8 mouse cellular contexts compared by ENCODE assay signal in genomic region chr5:134583006-134583883, GRCm38 (mm10). TPM values are rescaled to one million over a fixed set of nuclear protein-coding genes. Genes with fewer than 3 reads are reported as not detected.
DNase-seq lines count a peak whose midpoint lies in the region; ATAC-seq lines count a peak whose summit lies in the region.

No protein-coding gene starts in this region.

- peak overlapping the region; percentile 97 for H3K4me3 ChIP-seq in forebrain, embryonic 13.5 days
- peak overlapping the region; percentile 94 for H3K4me3 ChIP-seq in limb, embryonic 13.5 days
- H3K4me3 ChIP-seq in stomach, embryonic 16.5 days (replicated peaks; ENCODE audit: low read length): peak overlapping the region; percentile 100

- no peaks in the 10 kb centered on the region for H3K27me3 ChIP-seq in forebrain, embryonic 13.5 days
- no peaks in the 10 kb centered on the region for H3K27me3 ChIP-seq in limb, embryonic 13.5 days
- no peaks in the 10 kb centered on the region for H3K27me3 ChIP-seq in stomach, embryonic 16.5 days (ENCODE audit: control insufficient read depth, insufficient read depth, low read length)

- DNase-seq in thymus, postnatal 14 days: peak; percentile 16
- no peak for DNase-seq in thymus, postnatal 10 days (ENCODE audit: low spot score in 2 of 2)
- no peak for DNase-seq in cerebellum, adult 11 months
- no peak for DNase-seq in thymus, postnatal 25 days
- no peak for DNase-seq in adrenal gland, adult (ENCODE audit: inconsistent age in 2 of 2, low spot score in 1 of 2)

- H3K9ac ChIP-seq in forebrain, embryonic 13.5 days: peak overlapping the region; percentile 87
- peak overlapping the region; percentile 86 for H3K9ac ChIP-seq in limb, embryonic 13.5 days
- peak overlapping the region; percentile 94 for H3K9ac ChIP-seq in stomach, embryonic 16.5 days (ENCODE audit: low read length)

- peak overlapping the region; percentile 78 for H3K4me2 ChIP-seq in forebrain, embryonic 13.5 days
- peak overlapping the region; percentile 92 for H3K4me2 ChIP-seq in limb, embryonic 13.5 days (replicated peaks)
- peak overlapping the region; percentile 94 for H3K4me2 ChIP-seq in stomach, embryonic 16.5 days (ENCODE audit: low read depth, low read length)

- H3K4me1 ChIP-seq in forebrain, embryonic 13.5 days: peaks cover 15% of the 10 kb centered on the region
- H3K4me1 ChIP-seq in limb, embryonic 13.5 days: peaks cover 14% of the 10 kb centered on the region
- H3K4me1 ChIP-seq in stomach, embryonic 16.5 days (ENCODE audit: control insufficient read depth, insufficient read depth, low read length): peaks cover 11% of the 10 kb centered on the region

- no peak overlapping the region for H3K27ac ChIP-seq in forebrain, embryonic 13.5 days
- H3K27ac ChIP-seq in limb, embryonic 13.5 days: no peak overlapping the region
- H3K27ac ChIP-seq in stomach, embryonic 16.5 days (ENCODE audit: low read length): peak overlapping the region; percentile 46; the same call in 1 of the 2 replicates

- no peak; the same call in 1 of the 2 replicates for ATAC-seq in forebrain, embryonic 13.5 days
- no peak for ATAC-seq in limb, embryonic 13.5 days (ENCODE audit: low FRiP score, low read depth)
- ATAC-seq in stomach, embryonic 16.5 days (ENCODE audit: insufficient read depth, low FRiP score): no peak

- H3K36me3 ChIP-seq in forebrain, embryonic 13.5 days (ENCODE audit: poor library complexity, severe bottlenecking): peaks cover 14% of the 10 kb centered on the region
- H3K36me3 ChIP-seq in limb, embryonic 13.5 days: peaks cover 18% of the 10 kb centered on the region
- no peaks in the 10 kb centered on the region for H3K36me3 ChIP-seq in stomach, embryonic 16.5 days (ENCODE audit: control insufficient read depth, insufficient read depth, low read length)

- H3K9me3 ChIP-seq in forebrain, embryonic 13.5 days (replicated peaks): no peaks in the 10 kb centered on the region
- H3K9me3 ChIP-seq in limb, embryonic 13.5 days: no peaks in the 10 kb centered on the region
- no peaks in the 10 kb centered on the region for H3K9me3 ChIP-seq in stomach, embryonic 16.5 days (replicated peaks; ENCODE audit: control insufficient read depth, low read length)

- 31% methylated on average over 15 of the region's 15 CpGs for WGBS in forebrain, embryonic 13.5 days
- 29% methylated on average over 15 of the region's 15 CpGs for WGBS in limb, embryonic 13.5 days
- 23% methylated on average over 15 of the region's 15 CpGs for WGBS in stomach, embryonic 16.5 days

RNA-seq across cellular contexts. Expression of gene Rfc2, which starts 2.1 kb away (rescaled TPM):
- polyA plus RNA-seq in forebrain, embryonic 13.5 days (2015; fragmentation: Nextera tagmentation; extraction: Ambion mirVana): 285 and 304 TPM in 2 replicates
- polyA plus RNA-seq in limb, embryonic 13.5 days (2015; fragmentation: Nextera tagmentation; extraction: Ambion mirVana): 310 and 326 TPM in 2 replicates
- 197 and 214 TPM in 2 replicates for polyA plus RNA-seq in stomach, embryonic 16.5 days (2015; fragmentation: Nextera tagmentation; extraction: Ambion mirVana)

RNA-seq across cellular contexts. Expression of gene Syna, which starts 23.3 kb away (rescaled TPM):
- polyA plus RNA-seq in forebrain, embryonic 13.5 days (2015; fragmentation: Nextera tagmentation; extraction: Ambion mirVana): 0.31 and 0.52 TPM in 2 replicates
- 0.18 and 0.20 TPM in 2 replicates for polyA plus RNA-seq in limb, embryonic 13.5 days (2015; fragmentation: Nextera tagmentation; extraction: Ambion mirVana)
- 0.10 TPM in 1 of 2 replicates, not detected in the other for polyA plus RNA-seq in stomach, embryonic 16.5 days (2015; fragmentation: Nextera tagmentation; extraction: Ambion mirVana)

RNA-seq across cellular contexts. Expression of gene Clip2, which starts 31.0 kb away (rescaled TPM):
- polyA plus RNA-seq in forebrain, embryonic 13.5 days (2015; fragmentation: Nextera tagmentation; extraction: Ambion mirVana): 9.4 and 11.4 TPM in 2 replicates
- polyA plus RNA-seq in limb, embryonic 13.5 days (2015; fragmentation: Nextera tagmentation; extraction: Ambion mirVana): 5.5 and 5.7 TPM in 2 replicates
- 2.9 and 3.5 TPM in 2 replicates for polyA plus RNA-seq in stomach, embryonic 16.5 days (2015; fragmentation: Nextera tagmentation; extraction: Ambion mirVana)

RNA-seq across cellular contexts. Expression of gene Lat2, which starts 31.6 kb away (rescaled TPM):
- 3.4 and 5.3 TPM in 2 replicates for polyA plus RNA-seq in forebrain, embryonic 13.5 days (2015; fragmentation: Nextera tagmentation; extraction: Ambion mirVana)
- polyA plus RNA-seq in limb, embryonic 13.5 days (2015; fragmentation: Nextera tagmentation; extraction: Ambion mirVana): 2.8 and 4.0 TPM in 2 replicates
- polyA plus RNA-seq in stomach, embryonic 16.5 days (2015; fragmentation: Nextera tagmentation; extraction: Ambion mirVana): 3.4 and 3.5 TPM in 2 replicates

RNA-seq across cellular contexts. Expression of gene Eif4h, which starts 56.0 kb away (rescaled TPM):
- 402 and 441 TPM in 2 replicates for polyA plus RNA-seq in forebrain, embryonic 13.5 days (2015; fragmentation: Nextera tagmentation; extraction: Ambion mirVana)
- polyA plus RNA-seq in limb, embryonic 13.5 days (2015; fragmentation: Nextera tagmentation; extraction: Ambion mirVana): 474 and 480 TPM in 2 replicates
- polyA plus RNA-seq in stomach, embryonic 16.5 days (2015; fragmentation: Nextera tagmentation; extraction: Ambion mirVana): 378 and 395 TPM in 2 replicates
